Mouse (Mus musculus) CH12.LX (cell line): ENCODE results near the gene Cdc37. TPM values are rescaled to one million over a fixed set of nuclear protein-coding genes. Genes with fewer than 3 reads are reported as not detected.

Experiments used
- DNase-seq: peaks from one replicate; pipeline ENCODE4 v3.0.0-alpha.2; 2013; ENCODE audit errors: extremely low read depth
- H3K27ac ChIP-seq: 2 replicates; pipeline ENCODE4 v1.5.1; 2012; ENCODE audit warnings: low read depth, mild to moderate bottlenecking, control low read depth, moderate library complexity; ENCODE audit not compliant: insufficient read depth
- H3K27me3 ChIP-seq: replicated peaks from 2 replicates; pipeline ENCODE3; 2012; ENCODE audit warnings: inconsistent platforms
- H3K36me3 ChIP-seq, 2 experiments: replicated peaks in 1 of 2; 2 replicates each; pipeline versions ENCODE3 to v1.6.1; 2012; ENCODE audit warnings: inconsistent platforms in 1 of 2, low read length in 1 of 2, mild to moderate bottlenecking in 1 of 2, mixed read lengths in 1 of 2, moderate library complexity in 1 of 2; ENCODE audit not compliant: control insufficient read depth in 1 of 2, insufficient read depth in 1 of 2
- H3K4me1 ChIP-seq, 2 experiments: 2 replicates each; pipeline ENCODE4 v1.6.1; 2012; ENCODE audit warnings: inconsistent platforms in 1 of 2, moderate library complexity in 1 of 2; ENCODE audit not compliant: insufficient read depth in 2 of 2, control insufficient read depth in 1 of 2
- H3K4me2 ChIP-seq: 2 replicates; pipeline ENCODE4 v1.6.1; 2012; ENCODE audit warnings: low read depth, mild to moderate bottlenecking, control low read depth; ENCODE audit not compliant: poor library complexity, insufficient read depth, severe bottlenecking
- H3K4me3 ChIP-seq, 3 experiments: fragments of 150-350 bp in 1 of 3; sonication (generic) in 1 of 3; replicated peaks in 1 of 3; 2 replicates each; pipeline versions ENCODE3 to v1.5.1; 2011 to 2012; ENCODE audit warnings: low read depth in 2 of 3, low read length in 2 of 3, mild to moderate bottlenecking in 2 of 3, moderate library complexity in 2 of 3, control low read depth in 1 of 3, improper control_type of control experiment in 1 of 3, inconsistent platforms in 1 of 3, mixed read lengths in 1 of 3; ENCODE audit not compliant: poor library complexity in 1 of 3
- H3K79me2 ChIP-seq: replicated peaks from 2 replicates; pipeline ENCODE4 v1.6.1; 2012; ENCODE audit warnings: mild to moderate bottlenecking, moderate library complexity; ENCODE audit not compliant: control insufficient read depth, poor library complexity, insufficient read depth, severe bottlenecking; ENCODE audit errors: extremely low read depth
- H3K9ac ChIP-seq: 2 replicates; pipeline ENCODE4 v1.6.1; 2012; ENCODE audit warnings: low read depth, mild to moderate bottlenecking, control low read depth, moderate library complexity; ENCODE audit not compliant: insufficient read depth
- H3K9me3 ChIP-seq: replicated peaks from 2 replicates; pipeline ENCODE3; 2012; ENCODE audit warnings: low read length, inconsistent platforms, mixed read lengths
- CHD1 ChIP-seq: IDR thresholded peaks from 2 replicates; pipeline ENCODE4 v1.6.1; 2012; ENCODE audit warnings: low read depth, low read length, improper control_type of control experiment, inconsistent platforms
- CTCF ChIP-seq, 2 experiments: IDR thresholded peaks in 1 of 2; conservative IDR thresholded peaks in 1 of 2; 2 replicates each; pipeline ENCODE4 v1.5.1; 2011 to 2012; ENCODE audit warnings: low read depth in 2 of 2, low read length in 2 of 2, improper control_type of control experiment in 1 of 2, inconsistent platforms in 1 of 2, mild to moderate bottlenecking in 1 of 2, moderate library complexity in 1 of 2
- E2F4 ChIP-seq: IDR thresholded peaks from 2 replicates; pipeline ENCODE4 v1.6.1; 2011; ENCODE audit warnings: low read depth, low read length, improper control_type of control experiment; ENCODE audit not compliant: insufficient replicate concordance
- ELF1 ChIP-seq: IDR thresholded peaks from 2 replicates; pipeline ENCODE4 v1.6.1; 2014; ENCODE audit warnings: low read depth, mild to moderate bottlenecking, inconsistent platforms, low read length, improper control_type of control experiment
- EP300 ChIP-seq: IDR thresholded peaks from 2 replicates; pipeline ENCODE4 v1.6.1; 2011; ENCODE audit warnings: low read length, improper control_type of control experiment
- ETS1 ChIP-seq: conservative IDR thresholded peaks from 2 replicates; pipeline ENCODE4 v1.6.1; 2012; ENCODE audit warnings: low read depth, mild to moderate bottlenecking, inconsistent platforms, low read length, improper control_type of control experiment, moderate library complexity
- GABPA ChIP-seq: IDR thresholded peaks from 2 replicates; pipeline ENCODE4 v1.6.1; 2012; ENCODE audit warnings: low read depth, low read length, improper control_type of control experiment, inconsistent platforms; ENCODE audit not compliant: insufficient replicate concordance
- HCFC1 ChIP-seq: IDR thresholded peaks from 2 replicates; pipeline ENCODE4 v1.6.1; 2012; ENCODE audit warnings: low read depth, mild to moderate bottlenecking, inconsistent platforms, low read length, improper control_type of control experiment
- IRF4 ChIP-seq: IDR thresholded peaks from 2 replicates; pipeline ENCODE4 v1.6.1; 2014; ENCODE audit warnings: low read depth, mild to moderate bottlenecking, inconsistent platforms, low read length, improper control_type of control experiment
- JUN ChIP-seq: IDR thresholded peaks from 2 replicates; pipeline ENCODE4 v1.6.1; 2011; ENCODE audit warnings: low read depth, mild to moderate bottlenecking, low read length, improper control_type of control experiment, moderate library complexity; ENCODE audit not compliant: insufficient read depth
- KAT2A ChIP-seq: IDR thresholded peaks from 2 replicates; pipeline ENCODE4 v1.6.1; 2012; ENCODE audit warnings: low read length, improper control_type of control experiment, inconsistent platforms; ENCODE audit not compliant: insufficient replicate concordance
- MAZ ChIP-seq: IDR thresholded peaks from 2 replicates; pipeline ENCODE4 v1.6.1; 2012; ENCODE audit warnings: low read depth, mild to moderate bottlenecking, inconsistent platforms, low read length, improper control_type of control experiment, moderate library complexity
- MEF2A ChIP-seq: IDR thresholded peaks from 2 replicates; pipeline ENCODE4 v1.6.1; 2014; ENCODE audit warnings: low read depth, mild to moderate bottlenecking, inconsistent platforms, low read length, improper control_type of control experiment, borderline replicate concordance
- MXI1 ChIP-seq: IDR thresholded peaks from 2 replicates; pipeline ENCODE4 v1.6.1; 2011; ENCODE audit warnings: mild to moderate bottlenecking, low read depth, low read length, improper control_type of control experiment
- NRF1 ChIP-seq: IDR thresholded peaks from 2 replicates; pipeline ENCODE4 v1.6.1; 2014; ENCODE audit warnings: low read depth, mild to moderate bottlenecking, inconsistent platforms, low read length, improper control_type of control experiment, moderate library complexity
- PAX5 ChIP-seq: IDR thresholded peaks from 2 replicates; pipeline ENCODE4 v1.6.1; 2012; ENCODE audit warnings: low read length, inconsistent platforms, mixed read lengths
- POLR2A ChIP-seq: IDR thresholded peaks from 2 replicates; pipeline ENCODE4 v1.6.1; 2011; ENCODE audit warnings: low read depth, mild to moderate bottlenecking, improper control_type of control experiment, low read length
- POLR2AphosphoS2 ChIP-seq: IDR thresholded peaks from 2 replicates; pipeline ENCODE4 v1.6.1; 2011; ENCODE audit warnings: low read depth, low read length, improper control_type of control experiment
- RAD21 ChIP-seq: IDR thresholded peaks from 2 replicates; pipeline ENCODE4 v1.6.1; 2011; ENCODE audit warnings: low read depth, mild to moderate bottlenecking, low read length, improper control_type of control experiment, moderate library complexity
- TBP ChIP-seq: conservative IDR thresholded peaks from 2 replicates; pipeline ENCODE4 v1.6.1; 2011; ENCODE audit warnings: low read depth, low read length, improper control_type of control experiment
- TCF12 ChIP-seq: IDR thresholded peaks from 2 replicates; pipeline ENCODE4 v1.6.1; 2014; ENCODE audit warnings: low read depth, mild to moderate bottlenecking, inconsistent platforms, low read length, improper control_type of control experiment
- UBTF ChIP-seq: IDR thresholded peaks from 2 replicates; pipeline ENCODE4 v1.6.1; 2012; ENCODE audit warnings: low read depth, mild to moderate bottlenecking, inconsistent platforms, low read length, improper control_type of control experiment, moderate library complexity
- USF1 ChIP-seq: IDR thresholded peaks from 2 replicates; pipeline ENCODE4 v1.6.1; 2014; ENCODE audit warnings: low read depth, mild to moderate bottlenecking, inconsistent platforms, low read length, improper control_type of control experiment
- USF2 ChIP-seq: conservative IDR thresholded peaks from 2 replicates; pipeline ENCODE4 v1.6.1; 2011; ENCODE audit warnings: low read depth, low read length, improper control_type of control experiment
- ZC3H11A ChIP-seq: IDR thresholded peaks from 2 replicates; pipeline ENCODE4 v1.6.1; 2012; ENCODE audit warnings: low read depth, mild to moderate bottlenecking, inconsistent platforms, low read length, improper control_type of control experiment
- ZKSCAN1 ChIP-seq: IDR thresholded peaks from 2 replicates; pipeline ENCODE4 v1.6.1; 2012; ENCODE audit warnings: low read depth, inconsistent platforms, low read length, improper control_type of control experiment, borderline replicate concordance
- ZMIZ1 ChIP-seq: IDR thresholded peaks from 2 replicates; pipeline ENCODE4 v1.6.1; 2012; ENCODE audit warnings: low read depth, mild to moderate bottlenecking, inconsistent platforms, low read length, improper control_type of control experiment
- ZNF384 ChIP-seq: IDR thresholded peaks from 2 replicates; pipeline ENCODE4 v1.6.1; 2012; ENCODE audit warnings: low read depth, low read length, improper control_type of control experiment, inconsistent platforms
- dilution Hi-C: fragments of 300-500 bp; cut with MboI; formaldehyde crosslinking; loops from 2 replicates; pipeline ENCODE4 v1.14.3; 2020; ENCODE audit warnings: low sequenced_read_pairs; ENCODE audit not compliant: extremely low pct_unique_long_range_greater_than_20kb, extremely low pct_ligation_motif_present
- in situ Hi-C: fragments of 300-500 bp; cut with MboI; formaldehyde crosslinking; loops from 3 replicates; pipeline ENCODE4 v1.14.3; 2019; ENCODE audit warnings: low sequenced_read_pairs, low pct_ligation_motif_present, low pct_unique_long_range_greater_than_20kb, mixed read lengths
- polyA plus RNA-seq: library from polyadenylated mRNA; unstranded; fragments of >175 nt; gene quantifications from 2 replicates; pipeline ENCODE4 v1.2.1, GENCODE M21; 2012; ENCODE audit warnings: low read depth; ENCODE audit not compliant: insufficient read length
- total RNA-seq, 2 experiments: library from RNA; depleted of rRNA; stranded (reverse); fragments of 300-350 nt in 1 of 2; fragments of >200 nt in 1 of 2; gene quantifications; 2 replicates each; pipeline ENCODE4 v1.2.3; 2012 to 2014

The Cdc37 gene
- total and polyA plus RNA-seq, 3 experiments = 87.2 to 447 (median 230) TPM

DNA sequence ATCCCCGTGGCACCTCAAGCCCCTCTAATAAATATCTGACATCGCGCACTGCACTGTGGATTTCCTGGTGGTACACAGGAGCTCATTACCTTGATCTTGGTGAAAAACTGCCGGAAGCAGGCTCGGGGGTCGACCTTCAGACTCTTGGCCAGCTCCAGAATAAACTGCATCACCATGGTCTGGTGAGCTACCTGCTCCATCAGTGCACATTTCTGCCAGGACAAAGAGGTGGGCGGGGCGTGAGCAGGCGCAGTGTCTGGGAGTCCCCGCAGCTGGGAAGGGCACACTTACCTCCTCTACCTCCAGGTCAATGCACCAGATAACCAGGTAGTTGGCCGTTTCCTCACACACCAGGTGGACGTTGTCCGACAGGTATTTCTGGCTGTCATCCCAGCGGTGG, 7.9 kb downstream of the Cdc37 start:
- no peak overlapping the region for H3K4me2 ChIP-seq

DNA sequence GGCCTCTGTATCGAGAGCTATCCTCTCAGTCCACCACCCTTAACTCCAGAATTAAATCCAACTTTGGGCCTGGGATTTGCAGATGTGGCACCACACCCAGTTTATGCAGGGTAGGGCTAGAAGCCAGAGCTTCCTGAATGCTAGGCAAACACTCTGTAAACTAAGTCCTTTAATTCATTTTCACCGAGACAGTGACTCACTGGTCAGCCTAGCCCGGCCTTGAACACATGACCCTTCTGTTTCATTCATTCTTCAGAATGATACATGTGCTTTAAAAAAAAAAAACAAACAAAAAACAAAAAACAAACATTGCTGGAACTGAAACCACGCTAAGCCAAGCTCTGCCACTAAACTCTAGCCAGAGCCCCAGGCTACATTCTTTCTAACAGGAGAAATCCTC, 11.4 kb downstream of the Cdc37 start:
- H3K79me2 ChIP-seq = 0 out of 2 replicates have a peak, but pooled peaks cover 4% of the 10 kb centered on the region
- H3K9ac ChIP-seq = no peak overlapping the region
- H3K4me2 ChIP-seq = no peak overlapping the region
- no peaks in the 10 kb centered on the region for H3K27me3 ChIP-seq
- no peak for DNase-seq
- in situ Hi-C loops = no loop called here
- H3K9me3 ChIP-seq = no peaks in the 10 kb centered on the region
- 0 out of 2 replicates have a peak overlapping the region, but pooled peaks have one; percentile 58 for H3K27ac ChIP-seq
- peaks cover 13 to 49% of the 10 kb centered on the region in 2 experiments for H3K4me1 ChIP-seq
- H3K36me3 ChIP-seq = peaks cover 57 to 62% of the 10 kb centered on the region in 2 experiments
- TF ChIP-seq MAZ (no peak), GABPA (no peak), TCF12 (no peak), PAX5 (no peak), E2F4 (no peak), ELF1 (no peak), ZKSCAN1 (no peak), HCFC1 (no peak), UBTF (no peak), NRF1 (no peak), IRF4 (no peak), MEF2A (no peak), ZC3H11A (no peak), USF2 (no peak), ETS1 (no peak), CHD1 (no peak), POLR2A (no peak), POLR2AphosphoS2 (no peak), MXI1 (no peak), KAT2A (no peak)
- TF ChIP-seq, all 38 proteins: peak for 0
- dilution Hi-C loops = no loop called here
- H3K4me3 ChIP-seq = no peak overlapping the region

More for the DNA sequence above, 7.9 kb downstream of the Cdc37 start:
- peaks cover 75 to 96% of the 10 kb centered on the region in 2 experiments for H3K36me3 ChIP-seq
- H3K9me3 ChIP-seq = no peaks in the 10 kb centered on the region
- H3K9ac ChIP-seq = no peak overlapping the region
- DNase-seq = no peak
- H3K4me3 ChIP-seq = no peak overlapping the region
- in situ Hi-C loops = loop anchor here (10.0 kb wide), 2 partner anchors 127 to 257 kb away; partner anchors contain the start of genes Icam1 and Ppan
- H3K4me1 ChIP-seq = peaks cover 9 to 41% of the 10 kb centered on the region in 2 experiments
- H3K79me2 ChIP-seq = peaks cover 37% of the 10 kb centered on the region
- dilution Hi-C loops = no loop called here
- no peaks in the 10 kb centered on the region for H3K27me3 ChIP-seq
- no peak overlapping the region for H3K27ac ChIP-seq
- TF ChIP-seq KAT2A (no peak), ZMIZ1 (no peak), CHD1 (no peak), MXI1 (no peak), HCFC1 (no peak), IRF4 (no peak), EP300 (no peak), JUN (no peak), POLR2AphosphoS2 (no peak), ZKSCAN1 (no peak), CTCF (conservative IDR thresholded peaks at IDR 0.05 in 1 of 2, IDR thresholded peaks at IDR 0.05 in 1 of 2; ENCODE audit: low read depth in 2 of 2, low read length in 2 of 2) (no peak), ETS1 (no peak), PAX5 (no peak), USF2 (no peak), USF1 (no peak), GABPA (no peak), TBP (no peak), ZNF384 (no peak), E2F4 (no peak), RAD21 (no peak)
